Comparison of ENCODE assay signal across 23 mouse cellular contexts in the genomic region with DNA sequence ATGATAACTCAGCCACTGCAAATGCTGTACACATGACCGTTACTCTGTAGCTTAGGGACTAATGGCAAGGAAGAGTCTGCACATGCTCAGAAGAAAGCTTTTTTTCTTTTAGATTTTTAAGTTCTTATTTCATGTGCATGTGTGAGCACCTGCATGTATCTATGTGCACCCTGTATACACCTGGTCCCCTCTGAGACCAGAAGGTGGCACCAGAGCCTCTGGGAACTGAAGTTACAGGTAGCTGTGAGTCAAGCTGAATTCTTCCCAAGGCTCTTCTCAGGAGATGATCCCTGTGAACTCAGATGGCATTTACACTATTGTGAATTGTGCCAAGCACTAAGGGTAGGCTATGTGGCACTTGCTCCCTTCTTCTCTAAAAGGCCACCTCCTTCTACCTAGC. TPM values are rescaled to one million over a fixed set of nuclear protein-coding genes. Genes with fewer than 3 reads are reported as not detected.
A peak's percentile ranks its signal among the peaks of the same experiment; 100 is the strongest.
DNase-seq lines count a peak whose midpoint lies in the region; ATAC-seq and TF ChIP-seq lines count a peak whose summit lies in the region.
"Had no signal": no experiment of that assay in that cellular context is flagged by ENCODE, and none has a peak within 500 bp of the region (broad histone marks: within the 10 kb centered on the region; RNA-seq: fewer than 3 reads in every experiment).

No protein-coding gene starts in this region.

- no peaks in the 10 kb centered on the region for H3K36me3 ChIP-seq in kidney, adult 2 months (ENCODE audit: control insufficient read depth, insufficient read depth, low read length)
- no peaks in the 10 kb centered on the region for H3K36me3 ChIP-seq in midbrain, embryonic 14.5 days (ENCODE audit: control insufficient read depth, insufficient read depth, low read length)
- peaks cover 11% of the 10 kb centered on the region; the same call in 1 of the 2 replicates for H3K36me3 ChIP-seq in midbrain, embryonic 16.5 days (ENCODE audit: control insufficient read depth, insufficient read depth, low read length)
- no peaks in the 10 kb centered on the region for H3K36me3 ChIP-seq in stomach, postnatal 0 days (ENCODE audit: control insufficient read depth, insufficient read depth, low read length)
- H3K36me3 ChIP-seq: forebrain, embryonic 10.5 days; hindbrain, embryonic 10.5 days; midbrain, embryonic 10.5 days had no signal

- H3K4me3 ChIP-seq in kidney, adult 2 months (ENCODE audit: insufficient read depth, low read depth, low read length) = no peak overlapping the region
- no peak overlapping the region for H3K4me3 ChIP-seq in midbrain, embryonic 14.5 days (replicated peaks; ENCODE audit: low read depth, low read length)
- no peak overlapping the region for H3K4me3 ChIP-seq in midbrain, embryonic 16.5 days (ENCODE audit: low read depth, low read length)
- no peak overlapping the region for H3K4me3 ChIP-seq in stomach, postnatal 0 days (ENCODE audit: low read depth, low read length)
- H3K4me3 ChIP-seq: forebrain, embryonic 10.5 days; hindbrain, embryonic 10.5 days; kidney, embryonic 15.5 days; midbrain, embryonic 10.5 days; myocyte had no signal

- no peak overlapping the region for H3K27ac ChIP-seq in kidney, adult 2 months (ENCODE audit: insufficient read depth, low read depth, low read length)
- no peak overlapping the region for H3K27ac ChIP-seq in midbrain, embryonic 14.5 days (replicated peaks; ENCODE audit: low read depth, low read length)
- H3K27ac ChIP-seq in midbrain, embryonic 16.5 days (ENCODE audit: low read length) = no peak overlapping the region
- no peak overlapping the region for H3K27ac ChIP-seq in stomach, postnatal 0 days (replicated peaks)
- H3K27ac ChIP-seq: forebrain, embryonic 10.5 days; hindbrain, embryonic 10.5 days; kidney, embryonic 15.5 days; macrophage; midbrain, embryonic 10.5 days had no signal

- no peaks in the 10 kb centered on the region for H3K4me1 ChIP-seq in kidney, adult 2 months (ENCODE audit: control insufficient read depth, insufficient read depth, low read length)
- H3K4me1 ChIP-seq in midbrain, embryonic 14.5 days (ENCODE audit: control insufficient read depth, insufficient read depth, low read length) = no peaks in the 10 kb centered on the region
- H3K4me1 ChIP-seq in midbrain, embryonic 16.5 days (ENCODE audit: control insufficient read depth, insufficient read depth, low read length) = no peaks in the 10 kb centered on the region
- H3K4me1 ChIP-seq in stomach, postnatal 0 days (replicated peaks; ENCODE audit: control insufficient read depth, insufficient read depth) = no peaks in the 10 kb centered on the region
- H3K4me1 ChIP-seq: forebrain, embryonic 10.5 days; kidney, embryonic 15.5 days had no signal

- ATAC-seq in midbrain, embryonic 14.5 days (ENCODE audit: low FRiP score, low TSS enrichment) = no peak
- no peak for ATAC-seq in midbrain, embryonic 16.5 days
- no peak for ATAC-seq in stomach, postnatal 0 days (ENCODE audit: low FRiP score, low TSS enrichment)
- ATAC-seq in granulocyte monocyte progenitor cell, adult 5-6 weeks (replicated peaks; ENCODE audit: poor library complexity, severe bottlenecking) = no peak
- ATAC-seq: activated CD4-positive, CD25-positive, alpha-beta regulatory T cell, adult 4 months; CD4-positive, CD25-positive, alpha-beta regulatory T cell, adult 4 months had no signal

- 91% methylated on average over 1 of the region's 1 CpGs for WGBS in kidney, adult 2 months
- WGBS in midbrain, embryonic 14.5 days = 81% methylated on average over 1 of the region's 1 CpGs
- 92% methylated on average over 1 of the region's 1 CpGs for WGBS in midbrain, embryonic 16.5 days
- 88% methylated on average over 1 of the region's 1 CpGs for WGBS in stomach, postnatal 0 days

- TF ChIP-seq EP300 in stomach, postnatal 0 days (optimal IDR thresholded peaks at IDR 0.05) = no peak

- DNase-seq in embryo, embryonic 11 days = peak; percentile 22
- no peak for DNase-seq in embryo, embryonic 9.5 days (ENCODE audit: extremely low spot score)
- DNase-seq in kidney, adult 2 months = no peak
- DNase-seq in kidney, postnatal 4 days = no peak
- DNase-seq in midbrain, embryonic 14.5 days = peak; percentile 29
- no peak for DNase-seq in stomach, postnatal 0 days (ENCODE audit: low spot score)
- DNase-seq: adrenal gland, postnatal 14 days; cerebellum, adult 11 months; cerebellum, postnatal 25 days; heart, adult 18-20 months; layer of hippocampus, postnatal 36 days; lung, adult 18-20 months; thymus, adult 18-20 months had no signal

- no peak for TF ChIP-seq POLR2A in kidney, adult 2 months (IDR thresholded peaks at IDR 0.05; ENCODE audit: low read depth, low read length)

- 0 out of 2 replicates have a peak, but pooled peaks have one; percentile 27 for TF ChIP-seq CTCF in kidney, adult 2 months (conservative IDR thresholded peaks at IDR 0.05; ENCODE audit: insufficient read depth, insufficient read length, low read depth, low read length)
- peak; percentile 55 for TF ChIP-seq CTCF in stomach, postnatal 0 days (IDR thresholded peaks at IDR 0.05; ENCODE audit: low read depth)

- no peaks in the 10 kb centered on the region for H3K9me3 ChIP-seq in midbrain, embryonic 14.5 days (ENCODE audit: control insufficient read depth, low read length)
- no peaks in the 10 kb centered on the region for H3K9me3 ChIP-seq in midbrain, embryonic 16.5 days (replicated peaks; ENCODE audit: control insufficient read depth, low read length, poor library complexity, severe bottlenecking)
- H3K9me3 ChIP-seq in stomach, postnatal 0 days (ENCODE audit: control insufficient read depth, low read length) = no peaks in the 10 kb centered on the region
- H3K9me3 ChIP-seq: forebrain, embryonic 10.5 days; hindbrain, embryonic 10.5 days; kidney, embryonic 15.5 days; midbrain, embryonic 10.5 days had no signal

- H3K27me3 ChIP-seq in kidney, adult 2 months (replicated peaks; ENCODE audit: control insufficient read depth, insufficient read depth, low read length) = no peaks in the 10 kb centered on the region
- no peaks in the 10 kb centered on the region for H3K27me3 ChIP-seq in midbrain, embryonic 14.5 days (ENCODE audit: control insufficient read depth, insufficient read depth, low read length)
- no peaks in the 10 kb centered on the region; the same call in 1 of the 2 replicates for H3K27me3 ChIP-seq in midbrain, embryonic 16.5 days (ENCODE audit: control insufficient read depth, insufficient read depth, low read depth, low read length)
- H3K27me3 ChIP-seq in stomach, postnatal 0 days (ENCODE audit: control insufficient read depth, insufficient read depth, low read length) = no peaks in the 10 kb centered on the region
- H3K27me3 ChIP-seq: kidney, embryonic 15.5 days had no signal

- H3K9ac ChIP-seq in midbrain, embryonic 14.5 days (replicated peaks; ENCODE audit: low read length) = no peak overlapping the region
- H3K9ac ChIP-seq in midbrain, embryonic 16.5 days (ENCODE audit: low read depth, low read length) = no peak overlapping the region
- no peak overlapping the region for H3K9ac ChIP-seq in stomach, postnatal 0 days (ENCODE audit: low read length)
- H3K9ac ChIP-seq: kidney, embryonic 15.5 days had no signal

- H3K4me2 ChIP-seq in midbrain, embryonic 14.5 days (ENCODE audit: low read length) = no peak overlapping the region
- H3K4me2 ChIP-seq in midbrain, embryonic 16.5 days (ENCODE audit: low read length) = no peak overlapping the region
- H3K4me2 ChIP-seq in stomach, postnatal 0 days (replicated peaks; ENCODE audit: low read depth) = no peak overlapping the region
- H3K4me2 ChIP-seq: kidney, embryonic 15.5 days had no signal

RNA-seq across cellular contexts. Expression of a gene that starts 19.9 kb away (rescaled TPM):
- 0.34 and 0.36 TPM in 2 replicates for polyA plus RNA-seq in kidney, adult 2 months (2012; rRNA removed)
- 3.5 and 5.3 TPM in 2 replicates for polyA plus RNA-seq in midbrain, embryonic 14.5 days (2014; fragmentation: Nextera tagmentation; extraction: Ambion mirVana)
- 4.2 and 5.0 TPM in 2 replicates for polyA plus RNA-seq in midbrain, embryonic 16.5 days (2015; fragmentation: Nextera tagmentation; extraction: Ambion mirVana)
- polyA plus RNA-seq in stomach, postnatal 0 days (2015; fragmentation: Nextera tagmentation; extraction: Ambion mirVana) = 0.65 and 0.75 TPM in 2 replicates
- not detected in 2 replicates for total RNA-seq in granulocyte monocyte progenitor cell, adult 5-6 weeks (2014; fragmentation: Nextera tagmentation)
- total RNA-seq in granulocyte monocyte progenitor cell, adult 5-6 weeks (2017) = not detected in 2 replicates
- polyA plus RNA-seq: activated CD4-positive, CD25-positive, alpha-beta regulatory T cell, adult 4 months; CD4-positive, CD25-positive, alpha-beta regulatory T cell, adult 4 months; macrophage had no signal

RNA-seq across cellular contexts. Expression of a gene that starts 43.2 kb away (rescaled TPM):
- 194 and 274 TPM in 2 replicates for polyA plus RNA-seq in kidney, adult 2 months (2012; rRNA removed)
- 1,339 and 1,573 TPM in 2 replicates for polyA plus RNA-seq in midbrain, embryonic 14.5 days (2014; fragmentation: Nextera tagmentation; extraction: Ambion mirVana)
- polyA plus RNA-seq in midbrain, embryonic 16.5 days (2015; fragmentation: Nextera tagmentation; extraction: Ambion mirVana) = 1,507 and 1,584 TPM in 2 replicates
- 401 and 416 TPM in 2 replicates for polyA plus RNA-seq in stomach, postnatal 0 days (2015; fragmentation: Nextera tagmentation; extraction: Ambion mirVana)
- total RNA-seq in granulocyte monocyte progenitor cell, adult 5-6 weeks (2014; fragmentation: Nextera tagmentation) = 470 and 493 TPM in 2 replicates
- 364 and 374 TPM in 2 replicates for total RNA-seq in granulocyte monocyte progenitor cell, adult 5-6 weeks (2017)

Comparison
In these comparisons a context has a peak if more than half of its experiments do, and no peak if none do; other contexts are left out.
1. DNase-seq: peak in embryo, embryonic 11 days (single experiment) and midbrain, embryonic 14.5 days (single experiment); none in embryo, embryonic 9.5 days (single experiment), kidney, adult 2 months (single experiment), kidney, postnatal 4 days (0 of 2) and stomach, postnatal 0 days (single experiment).